Mouse (Mus musculus) liver, embryonic 14.5 days (tissue): ENCODE measurements around the gene BC049715.

ENCODE experiments used
- CTCF ChIP-seq: IDR thresholded peaks from 2 replicates; pipeline ENCODE4 v1.5.1; 2016; ENCODE audit warnings: antibody characterized with exemption, low read depth, control low read depth
- EP300 ChIP-seq: IDR thresholded peaks from 2 replicates; pipeline ENCODE4 v1.6.1; 2016; ENCODE audit warnings: antibody characterized with exemption, low read depth

DNA sequence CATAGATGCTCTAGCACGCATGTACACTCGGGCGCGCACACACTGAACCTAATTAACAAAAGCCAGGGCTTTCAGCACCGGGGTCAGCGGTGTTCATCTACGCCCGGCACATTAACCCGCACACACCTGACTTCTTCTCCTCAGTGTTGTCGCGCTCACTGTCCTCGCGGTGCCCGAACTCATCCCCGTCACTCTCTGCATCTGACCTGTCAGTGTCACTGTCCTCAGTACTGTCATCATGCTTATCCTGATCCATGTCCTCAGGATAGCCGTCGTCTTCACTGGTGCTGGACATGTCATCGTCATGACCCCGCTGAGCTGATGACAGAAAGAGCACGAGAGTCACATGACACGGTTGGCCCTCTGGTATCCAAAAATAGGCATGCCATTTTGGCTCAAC, 7.0 kb upstream of the BC049715 start:
- no peak for TF ChIP-seq CTCF
- TF ChIP-seq EP300 = no peak
